Mouse (Mus musculus) MEL (cell line): ENCODE data around the gene Tm2d3. TPM values are rescaled to one million over a fixed set of nuclear protein-coding genes. Genes with fewer than 3 reads are reported as not detected.

Source experiments
- DNase-seq: peaks from one replicate; pipeline ENCODE4 v3.0.0; 2011; ENCODE audit warnings: low read depth, low spot score
- H3K27ac ChIP-seq: 2 replicates; pipeline ENCODE4 v1.5.1; 2012; ENCODE audit warnings: low read depth, mild to moderate bottlenecking, control low read depth, low read length, moderate library complexity; ENCODE audit not compliant: control insufficient read depth
- H3K27me3 ChIP-seq, 2 experiments: fragments of 150-350 bp in 1 of 2; sonication (generic) in 1 of 2; 2 replicates each; pipeline ENCODE4 v1.6.1; 2012; ENCODE audit warnings: low read length in 2 of 2, mild to moderate bottlenecking in 2 of 2, improper control_type of control experiment in 1 of 2, moderate library complexity in 1 of 2; ENCODE audit not compliant: insufficient read depth in 2 of 2, control insufficient read depth in 1 of 2
- H3K36me3 ChIP-seq, 2 experiments: 2 replicates each; pipeline ENCODE4 v1.6.1; 2012 to 2014; ENCODE audit warnings: low read length in 2 of 2, improper control_type of control experiment in 1 of 2, inconsistent platforms in 1 of 2, mild to moderate bottlenecking in 1 of 2; ENCODE audit not compliant: insufficient read depth in 2 of 2, control insufficient read depth in 1 of 2
- H3K4me1 ChIP-seq, 2 experiments: fragments of 150-350 bp in 1 of 2; sonication (generic) in 1 of 2; 2 replicates each; pipeline ENCODE4 v1.6.1; 2012; ENCODE audit warnings: low read length in 2 of 2, improper control_type of control experiment in 1 of 2, mild to moderate bottlenecking in 1 of 2; ENCODE audit not compliant: insufficient read depth in 2 of 2, control insufficient read depth in 1 of 2
- H3K4me3 ChIP-seq, 2 experiments: fragments of 150-350 bp in 1 of 2; sonication (generic) in 1 of 2; 2 replicates each; pipeline ENCODE4 v1.5.1; 2012; ENCODE audit warnings: low read depth in 2 of 2, low read length in 2 of 2, mild to moderate bottlenecking in 2 of 2, moderate library complexity in 2 of 2, control low read depth in 1 of 2, improper control_type of control experiment in 1 of 2; ENCODE audit not compliant: control insufficient read depth in 1 of 2, insufficient read depth in 1 of 2
- H3K79me2 ChIP-seq: 2 replicates; pipeline ENCODE4 v1.6.1; 2012; ENCODE audit warnings: mild to moderate bottlenecking, low read length, moderate library complexity; ENCODE audit not compliant: control insufficient read depth, poor library complexity, insufficient read depth
- H3K9ac ChIP-seq: 2 replicates; pipeline ENCODE4 v1.6.1; 2012; ENCODE audit warnings: low read depth, mild to moderate bottlenecking, control low read depth, low read length, moderate library complexity; ENCODE audit not compliant: control insufficient read depth, poor library complexity, severe bottlenecking
- H3K9me3 ChIP-seq: fragments of 150-350 bp; sonication (generic); replicated peaks from 2 replicates; pipeline ENCODE4 v1.6.1; 2012; ENCODE audit warnings: mild to moderate bottlenecking, low read length, improper control_type of control experiment, moderate library complexity; ENCODE audit not compliant: insufficient read depth
- BHLHE40 ChIP-seq: IDR thresholded peaks from 2 replicates; pipeline ENCODE4 v1.6.1; 2012; ENCODE audit warnings: low read depth, mild to moderate bottlenecking, inconsistent platforms, low read length, improper control_type of control experiment, borderline replicate concordance
- CHD2 ChIP-seq: IDR thresholded peaks from 2 replicates; pipeline ENCODE4 v1.6.1; 2011; ENCODE audit warnings: low read length, improper control_type of control experiment
- CTCF ChIP-seq, 3 experiments: IDR thresholded peaks in 2 of 3; conservative IDR thresholded peaks in 1 of 3; 2 replicates each; pipeline ENCODE4 v1.5.1; 2011 to 2012; ENCODE audit warnings: low read length in 3 of 3, low read depth in 2 of 3, mild to moderate bottlenecking in 2 of 3, improper control_type of control experiment in 1 of 3, inconsistent platforms in 1 of 3, mixed read lengths in 1 of 3, moderate library complexity in 1 of 3; ENCODE audit not compliant: control insufficient read depth in 1 of 3, insufficient read depth in 1 of 3, poor library complexity in 1 of 3, severe bottlenecking in 1 of 3
- E2F4 ChIP-seq: IDR thresholded peaks from 2 replicates; pipeline ENCODE4 v1.6.1; 2011; ENCODE audit warnings: low read depth, low read length, improper control_type of control experiment, borderline replicate concordance
- ELF1 ChIP-seq: IDR thresholded peaks from 2 replicates; pipeline ENCODE4 v1.6.1; 2014; ENCODE audit warnings: low read depth, mild to moderate bottlenecking, inconsistent platforms, low read length, improper control_type of control experiment, moderate library complexity
- EP300 ChIP-seq, 2 experiments: IDR thresholded peaks; 2 replicates each; pipeline ENCODE4 v1.6.1; 2011; ENCODE audit warnings: improper control_type of control experiment in 2 of 2, low read length in 2 of 2, low read depth in 1 of 2, mild to moderate bottlenecking in 1 of 2
- GATA1 ChIP-seq: IDR thresholded peaks from 2 replicates; pipeline ENCODE4 v1.6.1; 2011; ENCODE audit warnings: low read depth, low read length, improper control_type of control experiment
- KAT2A ChIP-seq: conservative IDR thresholded peaks from 2 replicates; pipeline ENCODE4 v1.6.1; 2012; ENCODE audit warnings: low read depth, low read length, improper control_type of control experiment, inconsistent platforms
- MAX ChIP-seq: IDR thresholded peaks from 2 replicates; pipeline ENCODE4 v1.6.1; 2011; ENCODE audit warnings: low read length, improper control_type of control experiment
- MYC ChIP-seq: IDR thresholded peaks from 2 replicates; pipeline ENCODE4 v1.6.1; 2011; ENCODE audit warnings: low read depth, mild to moderate bottlenecking, low read length, improper control_type of control experiment, moderate library complexity
- NELFE ChIP-seq: IDR thresholded peaks from 2 replicates; pipeline ENCODE4 v1.6.1; 2011; ENCODE audit warnings: low read depth, low read length, improper control_type of control experiment
- POLR2A ChIP-seq, 2 experiments: IDR thresholded peaks; 2 replicates each; pipeline ENCODE4 v1.6.1; 2011 to 2012; ENCODE audit warnings: low read length in 2 of 2, mild to moderate bottlenecking in 2 of 2, control low read depth in 1 of 2, improper control_type of control experiment in 1 of 2, low read depth in 1 of 2, moderate library complexity in 1 of 2; ENCODE audit not compliant: control insufficient read depth in 1 of 2, insufficient read depth in 1 of 2, poor library complexity in 1 of 2
- POLR2AphosphoS2 ChIP-seq: IDR thresholded peaks from 2 replicates; pipeline ENCODE4 v1.6.1; 2011; ENCODE audit warnings: low read length, improper control_type of control experiment
- RAD21 ChIP-seq: IDR thresholded peaks from 2 replicates; pipeline ENCODE4 v1.6.1; 2011; ENCODE audit warnings: mild to moderate bottlenecking, low read depth, low read length, improper control_type of control experiment
- RCOR1 ChIP-seq: IDR thresholded peaks from 2 replicates; pipeline ENCODE4 v1.6.1; 2012; ENCODE audit warnings: low read depth, mild to moderate bottlenecking, inconsistent platforms, low read length, improper control_type of control experiment
- SMC3 ChIP-seq: IDR thresholded peaks from 2 replicates; pipeline ENCODE4 v1.6.1; 2011; ENCODE audit warnings: low read depth, low read length, improper control_type of control experiment
- TAL1 ChIP-seq: IDR thresholded peaks from 2 replicates; pipeline ENCODE4 v1.6.1; 2012; ENCODE audit warnings: mild to moderate bottlenecking, inconsistent platforms, low read length, moderate library complexity, mixed read lengths
- TBP ChIP-seq: IDR thresholded peaks from 2 replicates; pipeline ENCODE4 v1.8.0; 2011; ENCODE audit warnings: low read depth, low read length, improper control_type of control experiment
- USF1 ChIP-seq: IDR thresholded peaks from 2 replicates; pipeline ENCODE4 v1.6.1; 2014; ENCODE audit warnings: low read depth, mild to moderate bottlenecking, inconsistent platforms, low read length, improper control_type of control experiment, moderate library complexity
- ZKSCAN1 ChIP-seq: IDR thresholded peaks from 2 replicates; pipeline ENCODE4 v1.6.1; 2012; ENCODE audit warnings: low read depth, mild to moderate bottlenecking, inconsistent platforms, low read length, improper control_type of control experiment, moderate library complexity
- ZMIZ1 ChIP-seq: IDR thresholded peaks from 2 replicates; pipeline ENCODE4 v1.6.1; 2012; ENCODE audit warnings: low read depth, mild to moderate bottlenecking, inconsistent platforms, low read length, improper control_type of control experiment, moderate library complexity
- polyA plus RNA-seq, 2 experiments: library from polyadenylated mRNA; stranded (reverse) in 1 of 2; unstranded in 1 of 2; fragments of >175 nt in 1 of 2; fragments of >200 nt in 1 of 2; gene quantifications; 2 replicates each; pipeline versions ENCODE4 v1.2.1 to v1.2.4; 2012; ENCODE audit warnings: low replicate concordance in 2 of 2, low read depth in 1 of 2; ENCODE audit not compliant: insufficient read length in 2 of 2, insufficient read depth in 1 of 2, missing spikeins in 1 of 2
- total RNA-seq: library from RNA; depleted of rRNA; stranded (reverse); fragments of 300-350 nt; gene quantifications from 2 replicates; pipeline ENCODE4 v1.2.3, GENCODE M21; 2012

Gene Tm2d3
- total and polyA plus RNA-seq, 3 experiments: 50.3 to 52.0 TPM; not detected in 1

GRCm38 (mm10) chr7:65713782-65714181 lies 22.8 kb downstream of the Tm2d3 start:
- no peaks in the 10 kb centered on the region for H3K79me2 ChIP-seq
- no peaks in the 10 kb centered on the region for H3K9me3 ChIP-seq
- no peaks in the 10 kb centered on the region; a peak in 1 of 4 replicates for H3K27me3 ChIP-seq
- no peak overlapping the region for H3K9ac ChIP-seq
- H3K27ac ChIP-seq: no peak overlapping the region
- no peaks in the 10 kb centered on the region for H3K4me1 ChIP-seq
- H3K4me3 ChIP-seq: no peak overlapping the region
- no peak for DNase-seq
- TF ChIP-seq KAT2A (no peak), SMC3 (no peak), POLR2AphosphoS2 (no peak)
- H3K36me3 ChIP-seq: no peaks in the 10 kb centered on the region

- no peaks in the 10 kb centered on the region; a peak in 1 of 4 replicates for H3K27me3 ChIP-seq
- no peak for DNase-seq
- TF ChIP-seq MAX (no peak), POLR2A (IDR thresholded peaks at IDR 0.05; ENCODE audit: control insufficient read depth in 1 of 2, insufficient read depth in 1 of 2, low read depth in 1 of 2, low read length in 2 of 2, poor library complexity in 1 of 2) (no peak), TBP (no peak), GATA1 (no peak), RAD21 (no peak), NELFE (no peak), ZMIZ1 (no peak), E2F4 (no peak), CHD2 (no peak), USF1 (no peak), TAL1 (no peak), RCOR1 (no peak), ELF1 (no peak)
- no peaks in the 10 kb centered on the region for H3K79me2 ChIP-seq
- no peak overlapping the region for H3K27ac ChIP-seq
- H3K4me1 ChIP-seq: no peaks in the 10 kb centered on the region
- H3K4me3 ChIP-seq: no peak overlapping the region
- H3K36me3 ChIP-seq: no peaks in the 10 kb centered on the region
- no peak overlapping the region for H3K9ac ChIP-seq
- H3K9me3 ChIP-seq: no peaks in the 10 kb centered on the region
Observed at GRCm38 (mm10) chr7:65714304-65714703, 23.3 kb downstream of the Tm2d3 start.

DNA sequence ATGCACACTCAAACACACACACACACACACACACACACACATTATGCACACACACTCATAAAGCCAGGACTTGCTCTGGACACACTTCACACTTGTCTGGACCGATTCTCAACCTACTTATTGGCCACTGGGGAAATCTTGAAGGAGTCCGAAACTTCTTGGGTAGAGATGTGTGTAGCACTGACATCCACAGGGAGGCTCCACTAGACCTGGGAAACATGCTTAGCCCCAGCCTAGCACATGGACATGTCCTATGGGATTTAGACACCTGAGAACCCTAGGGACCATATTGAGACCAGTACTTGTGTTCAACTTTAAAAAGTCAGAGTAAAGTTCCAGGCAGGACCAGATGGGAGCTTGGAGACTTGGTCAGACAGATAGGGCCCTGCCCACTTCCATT lies 43.1 kb downstream of the Tm2d3 start:
- no peak overlapping the region for H3K9ac ChIP-seq
- no peak overlapping the region for H3K27ac ChIP-seq
- no peaks in the 10 kb centered on the region for H3K9me3 ChIP-seq
- no peak for DNase-seq
- no peaks in the 10 kb centered on the region for H3K79me2 ChIP-seq
- no peak overlapping the region for H3K4me3 ChIP-seq
- H3K27me3 ChIP-seq: no peaks in the 10 kb centered on the region; a peak in 2 of 4 replicates
- H3K4me1 ChIP-seq: no peaks in the 10 kb centered on the region
- H3K36me3 ChIP-seq: no peaks in the 10 kb centered on the region
- TF ChIP-seq MYC (no peak), BHLHE40 (no peak), ELF1 (no peak), POLR2AphosphoS2 (no peak), EP300 (IDR thresholded peaks at IDR 0.05; ENCODE audit: low read depth in 1 of 2, low read length in 2 of 2) (no peak), USF1 (no peak), ZKSCAN1 (no peak), CTCF (IDR thresholded peaks at IDR 0.05 in 2 of 3, conservative IDR thresholded peaks at IDR 0.05 in 1 of 3; ENCODE audit: control insufficient read depth in 1 of 3, insufficient read depth in 1 of 3, low read depth in 2 of 3, low read length in 3 of 3, poor library complexity in 1 of 3, severe bottlenecking in 1 of 3) (no peak)
